Mouse (Mus musculus): ENCODE measurements at regions not wholly inside any gene's neighbourhood (a gene's known extent, or its start where the extent isn't known, plus 50 kb on each side); places are given as distances from the start of the nearest gene placed in this dataset.

- no peak overlapping the region for H3K4me2 ChIP-seq
- no peak for ATAC-seq (ENCODE audit: borderline replicate concordance, extremely low read depth, low FRiP score, low TSS enrichment)
- H3K36me3 ChIP-seq, result no peaks in the 10 kb centered on the region
- no peak overlapping the region for H3K4me3 ChIP-seq
- no peaks in the 10 kb centered on the region for H3K9me3 ChIP-seq
- H3K4me1 ChIP-seq, result no peaks in the 10 kb centered on the region
- 83% methylated on average over 5 of the region's 5 CpGs for WGBS
- H3K27ac ChIP-seq, result no peak overlapping the region
- no peak overlapping the region for H3K9ac ChIP-seq
- no peaks in the 10 kb centered on the region for H3K27me3 ChIP-seq
These were observed 306.4 kb upstream of the Pitrm1 start for GRCm38 (mm10) chr13:6241472-6242123.

- Histone ChIP-seq H3K4me1 (no peaks in the 10 kb centered on the region), H3K4me3 (no peak overlapping the region), H3K4me2 (no peak overlapping the region), H3K9ac (no peak overlapping the region), H3K27me3 (no peaks in the 10 kb centered on the region), H3K27ac (no peak overlapping the region), H3K36me3 (no peaks in the 10 kb centered on the region), H3K9me3 (no peaks in the 10 kb centered on the region)
- no peak for ATAC-seq (ENCODE audit: borderline replicate concordance, extremely low read depth, low FRiP score, low TSS enrichment)
- 82% methylated on average over 3 of the region's 3 CpGs for whole genome bisulfite sequencing
These were observed 297.8 kb upstream of the Pitrm1 start for GRCm38 (mm10) chr13:6250106-6250505.

- Histone ChIP-seq H3K9me3 (no peaks in the 10 kb centered on the region), H3K4me2 (no peak overlapping the region), H3K4me3 (no peak overlapping the region), H3K9ac (no peak overlapping the region), H3K4me1 (no peaks in the 10 kb centered on the region), H3K36me3 (no peaks in the 10 kb centered on the region), H3K27me3 (no peaks in the 10 kb centered on the region), H3K27ac (0 out of 2 replicates have a peak overlapping the region, but pooled peaks have one; percentile 2)
- 54% methylated on average over 4 of the region's 4 CpGs for WGBS
- peak; percentile 84; the same call in 1 of the 2 replicates for ATAC-seq (ENCODE audit: borderline replicate concordance, extremely low read depth, low FRiP score, low TSS enrichment)
These were observed 296.7 kb upstream of the Pitrm1 start for GRCm38 (mm10) chr13:6251025-6251862.

- H3K4me2 ChIP-seq, result no peak overlapping the region
- H3K36me3 ChIP-seq, result no peaks in the 10 kb centered on the region
- H3K4me3 ChIP-seq, result no peak overlapping the region
- no peak overlapping the region for H3K27ac ChIP-seq
- H3K4me1 ChIP-seq, result no peaks in the 10 kb centered on the region
- no peak overlapping the region for H3K9ac ChIP-seq
- ATAC-seq (ENCODE audit: borderline replicate concordance, extremely low read depth, low FRiP score, low TSS enrichment), result no peak
- H3K9me3 ChIP-seq, result no peaks in the 10 kb centered on the region
- H3K27me3 ChIP-seq, result no peaks in the 10 kb centered on the region
- 61% methylated on average over 3 of the region's 3 CpGs for WGBS
These were observed 295.8 kb upstream of the Pitrm1 start for GRCm38 (mm10) chr13:6252100-6252499.

GRCm38 (mm10) chr13:6255303-6255702 lies 292.6 kb upstream of the Pitrm1 start:
- WGBS, result 88% methylated on average over 5 of the region's 5 CpGs
- no peaks in the 10 kb centered on the region for H3K4me1 ChIP-seq
- no peak overlapping the region for H3K27ac ChIP-seq
- H3K9ac ChIP-seq, result no peak overlapping the region
- no peaks in the 10 kb centered on the region for H3K27me3 ChIP-seq
- no peaks in the 10 kb centered on the region for H3K9me3 ChIP-seq
- H3K4me3 ChIP-seq, result no peak overlapping the region
- ATAC-seq (ENCODE audit: borderline replicate concordance, extremely low read depth, low FRiP score, low TSS enrichment), result no peak
- H3K4me2 ChIP-seq, result no peak overlapping the region
- no peaks in the 10 kb centered on the region for H3K36me3 ChIP-seq

DNA sequence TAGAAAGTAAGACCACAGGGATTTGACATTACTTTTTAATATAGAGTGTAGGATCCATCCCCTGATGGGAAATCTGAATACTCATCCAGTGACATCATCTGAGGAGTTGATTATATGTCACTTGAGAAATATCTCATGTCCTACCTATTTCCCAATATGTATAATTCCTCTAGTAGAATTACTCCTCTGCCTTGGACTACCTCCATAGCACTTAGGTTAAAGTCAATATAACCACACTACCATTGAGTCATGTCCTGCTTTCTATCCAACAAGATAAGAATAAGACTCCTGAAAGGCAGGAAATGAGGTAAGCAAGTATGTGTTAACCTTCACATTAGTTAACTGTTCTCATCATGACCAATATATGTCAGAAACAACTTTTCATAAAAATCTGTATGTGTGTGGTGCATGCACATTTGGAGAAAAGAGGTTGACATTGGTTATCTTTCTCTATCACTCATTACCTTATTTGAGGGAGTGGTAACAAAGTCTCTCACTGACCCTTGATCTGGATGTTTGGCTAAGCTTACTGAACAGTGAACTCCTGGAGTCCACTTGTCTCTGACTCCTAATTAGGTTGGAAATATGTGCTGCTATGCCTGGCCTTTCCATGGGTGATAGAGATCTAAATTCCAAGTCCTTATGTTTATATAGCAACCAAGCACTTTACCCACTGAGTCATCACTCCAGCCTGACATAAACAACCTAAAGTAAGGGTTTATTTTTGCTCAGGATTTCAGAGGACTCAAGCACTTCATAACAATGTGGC lies 292.0 kb upstream of the Pitrm1 start:
- no peaks in the 10 kb centered on the region for H3K27me3 ChIP-seq
- no peaks in the 10 kb centered on the region for H3K9me3 ChIP-seq
- no peaks in the 10 kb centered on the region for H3K36me3 ChIP-seq
- ATAC-seq (ENCODE audit: borderline replicate concordance, extremely low read depth, low FRiP score, low TSS enrichment), result no peak
- H3K4me2 ChIP-seq, result no peak overlapping the region
- H3K4me1 ChIP-seq, result no peaks in the 10 kb centered on the region
- no peak overlapping the region for H3K4me3 ChIP-seq
- no peak overlapping the region for H3K9ac ChIP-seq
- H3K27ac ChIP-seq, result no peak overlapping the region

DNA sequence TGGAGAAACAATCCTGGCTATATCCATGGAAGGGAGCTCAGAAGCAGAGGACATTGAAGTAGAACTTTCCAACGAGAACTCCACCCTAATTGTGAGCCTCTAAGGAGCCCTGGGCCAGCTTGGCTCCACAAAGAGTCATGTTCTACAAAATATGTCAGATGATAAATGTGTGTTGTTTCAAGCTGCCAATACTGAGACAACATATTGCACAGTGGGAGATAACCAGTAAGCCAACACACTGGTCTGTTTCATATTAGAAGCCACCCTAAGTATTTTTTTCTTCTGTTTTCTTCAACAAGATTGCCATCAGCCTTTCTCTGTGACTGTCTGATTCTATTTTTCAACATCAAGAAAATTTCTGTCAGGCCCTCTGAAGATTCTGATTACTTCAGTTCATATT lies 289.5 kb upstream of the Pitrm1 start:
- no peak overlapping the region for H3K9ac ChIP-seq
- H3K36me3 ChIP-seq, result no peaks in the 10 kb centered on the region
- no peaks in the 10 kb centered on the region for H3K9me3 ChIP-seq
- H3K27me3 ChIP-seq, result no peaks in the 10 kb centered on the region
- no peak overlapping the region for H3K27ac ChIP-seq
- no peak for ATAC-seq (ENCODE audit: borderline replicate concordance, extremely low read depth, low FRiP score, low TSS enrichment)
- H3K4me2 ChIP-seq, result no peak overlapping the region
- no peaks in the 10 kb centered on the region for H3K4me1 ChIP-seq
- WGBS, result 71% methylated on average over 1 of the region's 1 CpGs
- H3K4me3 ChIP-seq, result no peak overlapping the region

GRCm38 (mm10) chr13:6260321-6260865 lies 287.6 kb upstream of the Pitrm1 start:
- ATAC-seq (ENCODE audit: borderline replicate concordance, extremely low read depth, low FRiP score, low TSS enrichment), result no peak
- H3K27me3 ChIP-seq, result no peaks in the 10 kb centered on the region
- 78% methylated on average over 3 of the region's 3 CpGs for WGBS
- no peak overlapping the region for H3K4me2 ChIP-seq
- no peak overlapping the region for H3K27ac ChIP-seq
- H3K9me3 ChIP-seq, result no peaks in the 10 kb centered on the region
- H3K36me3 ChIP-seq, result no peaks in the 10 kb centered on the region
- H3K9ac ChIP-seq, result no peak overlapping the region
- no peak overlapping the region for H3K4me3 ChIP-seq
- no peaks in the 10 kb centered on the region for H3K4me1 ChIP-seq

DNA sequence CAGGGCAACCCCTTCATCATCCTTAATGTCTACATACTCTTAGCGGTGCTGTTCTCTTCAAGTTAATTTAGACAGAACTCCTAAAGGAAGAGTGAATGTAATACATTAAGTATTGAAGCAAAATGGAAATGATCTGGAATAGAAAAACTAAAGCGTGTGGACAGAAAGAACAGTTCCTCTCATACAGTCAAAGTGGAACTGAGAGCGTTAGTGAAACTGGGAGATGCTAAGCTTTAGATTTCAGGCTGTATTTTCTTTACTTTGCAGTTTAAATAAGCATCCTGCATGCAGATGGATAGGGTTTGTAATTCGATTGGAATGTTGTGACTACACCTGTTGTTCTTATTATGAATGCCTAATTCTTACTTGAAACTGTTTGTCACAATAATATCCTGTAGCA lies 286.5 kb upstream of the Pitrm1 start:
- Histone ChIP-seq H3K4me3 (no peak overlapping the region), H3K27me3 (no peaks in the 10 kb centered on the region), H3K4me2 (no peak overlapping the region), H3K4me1 (no peaks in the 10 kb centered on the region), H3K36me3 (no peaks in the 10 kb centered on the region), H3K9me3 (no peaks in the 10 kb centered on the region), H3K27ac (no peak overlapping the region), H3K9ac (no peak overlapping the region)
- WGBS, result 83% methylated on average over 4 of the region's 4 CpGs
- no peak for ATAC-seq (ENCODE audit: borderline replicate concordance, extremely low read depth, low FRiP score, low TSS enrichment)

DNA sequence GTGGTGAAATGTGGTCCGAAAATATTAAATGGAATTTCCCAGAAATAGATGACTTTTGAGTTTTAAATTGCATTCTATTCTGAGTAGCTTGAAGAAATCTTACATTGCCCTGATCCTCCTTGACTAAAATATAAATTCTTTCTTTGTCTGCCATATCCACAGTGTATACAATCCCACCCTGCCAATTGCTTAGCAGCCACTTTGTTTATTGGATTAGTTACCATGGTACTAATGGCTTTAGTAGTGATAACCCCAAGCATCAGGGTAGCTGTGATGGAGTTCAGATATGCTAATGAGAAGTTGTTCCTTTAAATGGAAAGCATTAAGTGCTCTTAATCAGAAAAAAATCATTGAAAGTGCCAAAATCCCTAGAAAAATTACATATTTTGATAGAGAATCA lies 277.4 kb upstream of the Pitrm1 start:
- 85% methylated on average over 1 of the region's 1 CpGs for WGBS
- Histone ChIP-seq H3K4me1 (no peaks in the 10 kb centered on the region), H3K36me3 (no peaks in the 10 kb centered on the region), H3K27me3 (no peaks in the 10 kb centered on the region), H3K4me3 (no peak overlapping the region), H3K9me3 (no peaks in the 10 kb centered on the region), H3K4me2 (no peak overlapping the region), H3K9ac (no peak overlapping the region), H3K27ac (no peak overlapping the region)
- no peak for ATAC-seq (ENCODE audit: borderline replicate concordance, extremely low read depth, low FRiP score, low TSS enrichment)

- Histone ChIP-seq H3K4me2 (no peak overlapping the region), H3K4me3 (no peak overlapping the region), H3K4me1 (no peaks in the 10 kb centered on the region), H3K9ac (no peak overlapping the region), H3K27ac (no peak overlapping the region), H3K36me3 (no peaks in the 10 kb centered on the region), H3K9me3 (no peaks in the 10 kb centered on the region), H3K27me3 (no peaks in the 10 kb centered on the region)
- WGBS, result 94% methylated on average over 1 of the region's 1 CpGs
- ATAC-seq (ENCODE audit: borderline replicate concordance, extremely low read depth, low FRiP score, low TSS enrichment), result no peak
These were observed 275.0 kb upstream of the Pitrm1 start for GRCm38 (mm10) chr13:6272932-6273331.

- Histone ChIP-seq H3K9ac (no peak overlapping the region), H3K4me3 (no peak overlapping the region), H3K9me3 (no peaks in the 10 kb centered on the region), H3K4me2 (no peak overlapping the region), H3K27ac (no peak overlapping the region), H3K4me1 (no peaks in the 10 kb centered on the region), H3K36me3 (no peaks in the 10 kb centered on the region), H3K27me3 (no peaks in the 10 kb centered on the region)
- no peak for ATAC-seq (ENCODE audit: borderline replicate concordance, extremely low read depth, low FRiP score, low TSS enrichment)
- WGBS, result 92% methylated on average over 1 of the region's 1 CpGs
These were observed 267.9 kb upstream of the Pitrm1 start for GRCm38 (mm10) chr13:6280073-6280472.
